7 mouse cellular contexts compared by ENCODE assay signal in genomic region chr6:36676710-36677691, GRCm38 (mm10).
DNase-seq lines count a peak whose midpoint lies in the region; ATAC-seq lines count a peak whose summit lies in the region.

No protein-coding gene starts in this region.

- WGBS in lung, embryonic 15.5 days = 43% methylated on average over 8 of the region's 8 CpGs
- WGBS in hindbrain, embryonic 15.5 days = 55% methylated on average over 8 of the region's 8 CpGs

- H3K36me3 ChIP-seq in lung, embryonic 15.5 days = no peaks in the 10 kb centered on the region
- no peaks in the 10 kb centered on the region for H3K36me3 ChIP-seq in hindbrain, embryonic 15.5 days

- H3K9ac ChIP-seq in lung, embryonic 15.5 days = no peak overlapping the region
- H3K9ac ChIP-seq in hindbrain, embryonic 15.5 days = no peak overlapping the region

- ATAC-seq in lung, embryonic 15.5 days (ENCODE audit: borderline replicate concordance, extremely low read depth, low FRiP score, low TSS enrichment) = peak; percentile 31; the same call in 1 of the 2 replicates
- no peak for ATAC-seq in hindbrain, embryonic 15.5 days (ENCODE audit: low FRiP score, low read depth)

- H3K27ac ChIP-seq in lung, embryonic 15.5 days = no peak overlapping the region
- 0 out of 2 replicates have a peak overlapping the region, but pooled peaks have one; percentile 5 for H3K27ac ChIP-seq in hindbrain, embryonic 15.5 days (replicated peaks)

- no peak overlapping the region for H3K4me2 ChIP-seq in lung, embryonic 15.5 days
- no peak overlapping the region for H3K4me2 ChIP-seq in hindbrain, embryonic 15.5 days

- DNase-seq in lung, adult 18-20 months = no peak
- peak; percentile 48 for DNase-seq in embryo, embryonic 11 days
- DNase-seq in right cerebral cortex, postnatal 14 days = peak; percentile 8
- DNase-seq in spleen, postnatal 10 days (ENCODE audit: low spot score in 2 of 2) = no peak
- DNase-seq in cerebellum, postnatal 25 days = no peak

- no peak overlapping the region for H3K4me3 ChIP-seq in lung, embryonic 15.5 days
- H3K4me3 ChIP-seq in hindbrain, embryonic 15.5 days = no peak overlapping the region

- H3K27me3 ChIP-seq in lung, embryonic 15.5 days = no peaks in the 10 kb centered on the region
- no peaks in the 10 kb centered on the region for H3K27me3 ChIP-seq in hindbrain, embryonic 15.5 days

- H3K9me3 ChIP-seq in lung, embryonic 15.5 days = no peaks in the 10 kb centered on the region
- H3K9me3 ChIP-seq in hindbrain, embryonic 15.5 days = no peaks in the 10 kb centered on the region

- peaks cover 3% of the 10 kb centered on the region; the same call in 1 of the 2 replicates for H3K4me1 ChIP-seq in lung, embryonic 15.5 days
- H3K4me1 ChIP-seq in hindbrain, embryonic 15.5 days (replicated peaks) = peaks cover 12% of the 10 kb centered on the region

Comparison
In these comparisons a context has a peak if more than half of its experiments do, and no peak if none do; other contexts are left out.
1. DNase-seq: peak in embryo, embryonic 11 days (single experiment) and right cerebral cortex, postnatal 14 days (single experiment); none in lung, adult 18-20 months (0 of 2), spleen, postnatal 10 days (0 of 2) and cerebellum, postnatal 25 days (0 of 2).